Mouse (Mus musculus) erythroblast, embryonic 14.5 days (primary cell): ENCODE results near the gene Gm17651.

Experiments used
- GATA1 ChIP-seq: IDR thresholded peaks from 2 replicates; pipeline ENCODE4 v1.6.1; 2012; ENCODE audit warnings: low read length, inconsistent platforms, mixed read lengths
- TAL1 ChIP-seq: IDR thresholded peaks from 3 replicates; pipeline ENCODE4 v1.6.1; 2012; ENCODE audit warnings: low read length, inconsistent platforms, mixed read lengths

- no peak for TF ChIP-seq GATA1
- no peak for TF ChIP-seq TAL1
Observed at GRCm38 (mm10) chr3:97629941-97630340, 44.6 kb downstream of the Gm17651 start.
